ENCODE assay signal across 8 mouse cellular contexts in the genomic region with DNA sequence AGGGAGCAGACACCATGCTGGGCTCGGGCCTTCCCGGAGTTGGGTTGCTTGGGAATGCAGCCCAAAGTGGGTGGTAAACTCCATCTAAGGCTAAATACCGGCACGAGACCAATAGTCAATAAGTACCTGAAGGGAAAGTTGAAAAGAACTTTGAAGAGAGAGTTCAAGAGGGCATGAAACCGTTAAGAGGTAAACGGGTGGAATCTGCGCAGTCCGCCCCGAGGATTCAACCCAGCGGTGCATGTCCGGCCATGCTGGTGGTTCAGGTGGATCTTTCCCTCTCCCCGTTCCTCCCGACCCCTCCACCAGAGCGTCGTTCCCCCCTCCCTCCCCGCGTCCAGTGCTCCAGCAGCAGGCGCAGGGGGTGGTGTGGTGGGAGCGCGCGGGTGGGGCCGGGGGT.
DNase-seq lines count a peak whose midpoint lies in the region; ATAC-seq lines count a peak whose summit lies in the region.

No protein-coding gene starts in this region.

- H3K4me2 ChIP-seq in heart, embryonic 13.5 days, result no peak overlapping the region

- no peaks in the 10 kb centered on the region for H3K27me3 ChIP-seq in heart, embryonic 13.5 days (replicated peaks)

- H3K4me1 ChIP-seq in heart, embryonic 13.5 days, result no peaks in the 10 kb centered on the region

- no peak overlapping the region for H3K9ac ChIP-seq in heart, embryonic 13.5 days

- H3K27ac ChIP-seq in heart, embryonic 13.5 days (replicated peaks), result no peak overlapping the region

- H3K9me3 ChIP-seq in heart, embryonic 13.5 days, result peaks cover 24% of the 10 kb centered on the region

- no peak overlapping the region for H3K4me3 ChIP-seq in heart, embryonic 13.5 days

- no peaks in the 10 kb centered on the region for H3K36me3 ChIP-seq in heart, embryonic 13.5 days

- peak; percentile 99 for ATAC-seq in heart, embryonic 13.5 days (ENCODE audit: extremely low read depth, insufficient number of reproducible peaks, low FRiP score, low TSS enrichment)

- WGBS in heart, embryonic 13.5 days, result 48% methylated on average over 22 of the region's 22 CpGs

- DNase-seq in adrenal gland, adult (ENCODE audit: inconsistent age in 2 of 2, low spot score in 1 of 2), result peak; percentile 18 to 62
- no peak for DNase-seq in adrenal gland, adult 8-10 months
- DNase-seq in ZHBTc4 (ENCODE audit: low read depth, low spot score), result peak; percentile 87
- peak; percentile 74 for DNase-seq in embryo, embryonic 11.5 days (ENCODE audit: low read depth, low spot score)
- peak; percentile 58 for DNase-seq in kidney, postnatal 14 days
- peak; percentile 60 for DNase-seq in lung, postnatal 14 days
- DNase-seq in skeletal muscle tissue, adult 2 months (ENCODE audit: low read depth, low spot score), result peak; percentile 48
